In the genomic region with DNA sequence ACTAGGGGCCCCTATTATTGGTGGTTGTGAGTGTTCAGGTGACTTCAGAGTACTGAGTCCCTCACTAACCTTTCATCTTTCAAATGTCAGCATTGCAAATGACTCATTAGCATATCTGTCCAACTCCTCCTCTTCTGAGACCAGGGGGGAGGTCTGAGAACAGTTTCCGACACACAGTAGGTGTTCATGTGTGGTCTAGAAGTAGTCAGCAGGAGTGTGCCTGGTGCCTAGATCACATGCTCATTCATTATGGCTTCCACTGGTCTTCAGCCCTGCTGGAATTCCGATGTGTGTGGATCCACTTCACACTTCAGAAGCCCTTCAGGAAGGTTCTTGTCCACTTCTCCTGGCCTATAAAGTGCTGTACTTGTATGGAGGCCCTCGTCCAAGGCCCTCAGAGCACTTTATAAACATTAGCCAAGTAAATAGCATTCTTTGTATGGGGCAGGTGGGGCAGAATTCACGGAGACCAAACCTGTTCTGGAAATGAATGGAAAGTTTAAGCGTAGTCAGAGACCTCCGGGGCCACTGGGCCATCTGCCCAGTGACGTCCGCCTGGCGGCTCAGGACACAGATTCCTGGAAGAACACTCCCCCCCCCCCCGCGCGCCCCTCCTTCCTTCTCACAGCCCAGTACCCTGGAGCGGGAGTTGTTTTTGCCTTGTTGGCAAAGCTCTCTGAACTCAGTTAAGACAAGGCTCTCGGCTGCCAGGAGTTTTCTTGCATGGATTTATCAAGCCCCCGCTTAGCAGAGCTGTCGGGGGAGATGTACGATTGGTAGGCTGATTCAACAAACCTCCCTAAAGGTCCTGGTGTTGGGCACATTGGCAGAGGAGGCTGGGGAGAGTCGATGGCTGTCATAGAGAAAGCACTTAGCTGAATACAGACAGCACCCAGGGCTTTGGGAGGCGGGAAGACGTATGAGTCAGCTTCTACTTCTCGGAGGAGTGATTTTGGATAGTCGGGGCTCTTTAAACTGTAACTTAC, we compare ENCODE assay signal across 8 mouse cellular contexts.
DNase-seq lines count a peak whose midpoint lies in the region; ATAC-seq lines count a peak whose summit lies in the region.

No protein-coding gene starts in this region.

- H3K27me3 ChIP-seq in liver, embryonic 11.5 days (replicated peaks; ENCODE audit: control insufficient read depth, insufficient read depth, low read length), result peaks cover 6% of the 10 kb centered on the region
- H3K27me3 ChIP-seq in lung, embryonic 15.5 days, result no peaks in the 10 kb centered on the region

- no peak overlapping the region for H3K4me2 ChIP-seq in liver, embryonic 11.5 days
- peak overlapping the region; percentile 29 for H3K4me2 ChIP-seq in lung, embryonic 15.5 days

- H3K9me3 ChIP-seq in liver, embryonic 11.5 days (ENCODE audit: control insufficient read depth, low read length), result no peaks in the 10 kb centered on the region
- no peaks in the 10 kb centered on the region for H3K9me3 ChIP-seq in lung, embryonic 15.5 days

- no peak overlapping the region for H3K4me3 ChIP-seq in liver, embryonic 11.5 days (ENCODE audit: low read depth, low read length)
- H3K4me3 ChIP-seq in lung, embryonic 15.5 days, result no peak overlapping the region

- peak; percentile 36 for DNase-seq in liver
- no peak for DNase-seq in liver, embryonic 11.5 days (ENCODE audit: low spot score)
- DNase-seq in brain, adult 2 months (ENCODE audit: low read depth, low spot score), result peak; percentile 85
- peak; percentile 66 for DNase-seq in heart, postnatal 4 days
- DNase-seq in thymus, adult 18-20 months, result no peak
- no peak for DNase-seq in spleen, postnatal 14 days (ENCODE audit: low spot score in 2 of 2)

- 54% methylated on average over 22 of the region's 22 CpGs for WGBS in liver, embryonic 11.5 days
- WGBS in lung, embryonic 15.5 days, result 17% methylated on average over 22 of the region's 22 CpGs

- H3K9ac ChIP-seq in liver, embryonic 11.5 days (ENCODE audit: low read depth, low read length), result no peak overlapping the region
- H3K9ac ChIP-seq in lung, embryonic 15.5 days, result no peak overlapping the region

- 0 out of 2 replicates have a peak, but pooled peaks cover 3% of the 10 kb centered on the region for H3K4me1 ChIP-seq in liver, embryonic 11.5 days (replicated peaks; ENCODE audit: control insufficient read depth, insufficient read depth, low read length)
- peaks cover 25% of the 10 kb centered on the region for H3K4me1 ChIP-seq in lung, embryonic 15.5 days

- no peak for ATAC-seq in liver, embryonic 11.5 days (replicated peaks; ENCODE audit: low FRiP score)
- peak; percentile 89 for ATAC-seq in lung, embryonic 15.5 days (ENCODE audit: borderline replicate concordance, extremely low read depth, low FRiP score, low TSS enrichment)
- ATAC-seq in megakaryocyte progenitor cell, adult 5-6 weeks (replicated peaks; ENCODE audit: poor library complexity), result no peak

- H3K27ac ChIP-seq in liver, embryonic 11.5 days (ENCODE audit: low read depth, low read length), result no peak overlapping the region
- peak overlapping the region; percentile 68 for H3K27ac ChIP-seq in lung, embryonic 15.5 days

- no peaks in the 10 kb centered on the region for H3K36me3 ChIP-seq in liver, embryonic 11.5 days (ENCODE audit: control insufficient read depth, insufficient read depth, low read length)
- H3K36me3 ChIP-seq in lung, embryonic 15.5 days, result no peaks in the 10 kb centered on the region

Comparison
In these comparisons a context has a peak if more than half of its experiments do, and no peak if none do; other contexts are left out.
1. DNase-seq: peak in liver (single experiment), brain, adult 2 months (single experiment) and heart, postnatal 4 days (single experiment); none in liver, embryonic 11.5 days (single experiment), thymus, adult 18-20 months (0 of 2) and spleen, postnatal 14 days (0 of 2).